Mouse (Mus musculus) embryonic facial prominence, embryonic 11.5 days (tissue): ENCODE measurements at regions not wholly inside any gene's neighbourhood (a gene's known extent, or its start where the extent isn't known, plus 50 kb on each side); places are given as distances from the start of the nearest gene placed in this dataset.

Experiments used
- ATAC-seq: fragments of 200-750 bp; cut with Nextera tagmentation; replicated peaks from 2 replicates; pipeline ENCODE4 v1.8.0; 2017; ENCODE audit warnings: low read depth; ENCODE audit not compliant: insufficient number of reproducible peaks, low FRiP score, low TSS enrichment
- DNase-seq: peaks from one replicate; pipeline ENCODE4 v3.0.0-alpha.2; 2015; ENCODE audit warnings: low spot score
- H3K27ac ChIP-seq: fragments of 300-500 bp; sonication (generic); replicated peaks from 2 replicates; pipeline ENCODE4 v1.5.1; 2014; ENCODE audit warnings: mild to moderate bottlenecking, low read depth, low read length, control low read depth
- H3K27me3 ChIP-seq: fragments of 300-500 bp; sonication (generic); 2 replicates; pipeline ENCODE4 v1.6.1; 2014; ENCODE audit warnings: mild to moderate bottlenecking, low read length, moderate library complexity, mixed read lengths; ENCODE audit not compliant: control insufficient read depth, insufficient read depth
- H3K36me3 ChIP-seq: fragments of 300-500 bp; sonication (generic); replicated peaks from 2 replicates; pipeline ENCODE4 v1.6.1; 2014; ENCODE audit warnings: low read depth, mild to moderate bottlenecking, low read length, moderate library complexity, mixed read lengths; ENCODE audit not compliant: control insufficient read depth, insufficient read depth
- H3K4me1 ChIP-seq: fragments of 300-500 bp; sonication (generic); 2 replicates; pipeline ENCODE4 v1.6.1; 2014; ENCODE audit warnings: low read length, mixed read lengths; ENCODE audit not compliant: control insufficient read depth, insufficient read depth
- H3K4me2 ChIP-seq: fragments of 300-500 bp; sonication (generic); 2 replicates; pipeline ENCODE4 v1.6.1; 2014; ENCODE audit warnings: low read depth, mild to moderate bottlenecking, control low read depth, low read length, moderate library complexity
- H3K4me3 ChIP-seq: fragments of 300-500 bp; sonication (generic); 2 replicates; pipeline ENCODE4 v1.5.1; 2014; ENCODE audit warnings: low read depth, low read length, control low read depth
- H3K9ac ChIP-seq: fragments of 300-500 bp; sonication (generic); replicated peaks from 2 replicates; pipeline ENCODE4 v1.6.1; 2014; ENCODE audit warnings: mild to moderate bottlenecking, control low read depth, low read length
- H3K9me3 ChIP-seq: fragments of 300-500 bp; sonication (generic); replicated peaks from 2 replicates; pipeline ENCODE4 v1.6.1; 2016; ENCODE audit warnings: mild to moderate bottlenecking, low read length, inconsistent platforms, mixed read lengths; ENCODE audit not compliant: control insufficient read depth
- WGBS: fragments of 180-500 bp; shearing (Covaris S2); extraction: QIAGEN DNeasy Blood & Tissue Kit; methylation state at CpG from one replicate; pipeline ENCODE4 v1.1.7; 2014; 5-methylcytosine and 5-hydroxymethylcytosine counted together

DNA sequence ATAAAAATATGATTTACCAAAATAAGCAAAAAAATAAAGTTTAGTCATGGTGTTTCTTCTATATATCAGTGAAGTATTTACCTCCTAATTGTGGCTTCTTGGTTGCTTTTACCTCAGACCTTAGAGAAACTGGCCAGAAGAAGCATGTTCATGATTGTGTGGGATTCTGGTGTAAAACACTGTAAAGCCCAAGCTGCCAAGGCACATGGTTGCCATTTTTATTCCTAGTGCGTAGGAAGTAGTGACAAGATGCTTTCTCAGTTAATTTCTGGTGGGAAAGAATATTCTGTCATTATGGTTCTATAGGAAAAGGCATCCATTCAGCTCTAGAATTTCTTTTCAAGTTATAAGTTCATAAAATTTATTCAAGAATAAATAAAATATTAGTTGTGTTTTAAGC is 805.2 kb downstream of the Olfm4 start:
- Histone ChIP-seq H3K27me3 (no peaks in the 10 kb centered on the region), H3K4me1 (no peaks in the 10 kb centered on the region), H3K4me3 (no peak overlapping the region), H3K27ac (no peak overlapping the region), H3K4me2 (no peak overlapping the region), H3K36me3 (no peaks in the 10 kb centered on the region), H3K9me3 (no peaks in the 10 kb centered on the region), H3K9ac (no peak overlapping the region)
- ATAC-seq (no peak), DNase-seq (no peak)
- 74% methylated on average over 1 of the region's 1 CpGs for WGBS

DNA sequence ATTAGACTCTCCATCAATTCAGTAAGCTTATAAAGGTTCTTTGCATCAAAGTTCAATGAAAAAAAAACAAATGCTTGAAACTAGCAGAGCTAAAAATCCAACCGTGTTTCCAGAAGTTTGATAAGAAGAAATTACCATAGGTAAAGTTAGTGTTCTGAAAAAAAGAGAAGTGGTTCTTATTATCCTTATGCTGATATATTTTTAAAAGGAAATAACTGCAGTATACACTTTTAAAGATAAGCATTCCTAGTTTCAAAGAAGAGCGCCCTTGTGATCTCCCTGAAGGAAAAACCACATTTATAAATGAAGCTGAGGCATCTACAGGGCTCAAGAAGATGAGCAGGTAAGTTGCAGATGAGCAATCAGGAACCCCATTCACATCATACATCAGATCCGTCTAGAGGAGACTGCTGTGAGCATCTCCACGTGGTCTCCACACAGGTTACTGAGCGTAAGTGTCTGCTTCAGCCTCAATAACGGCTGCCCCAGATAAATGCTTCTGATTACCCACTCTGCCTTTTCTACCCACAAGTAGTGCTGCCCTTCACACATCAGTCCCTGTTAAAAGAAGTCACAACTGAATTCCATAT is 815.6 kb downstream of the Olfm4 start:
- ATAC-seq, result no peak
- Histone ChIP-seq H3K4me3 (no peak overlapping the region), H3K27me3 (no peaks in the 10 kb centered on the region), H3K9ac (no peak overlapping the region), H3K4me1 (no peaks in the 10 kb centered on the region), H3K4me2 (no peak overlapping the region), H3K9me3 (no peaks in the 10 kb centered on the region), H3K27ac (no peak overlapping the region), H3K36me3 (no peaks in the 10 kb centered on the region)
- DNase-seq, result no peak
- WGBS, result 86% methylated on average over 6 of the region's 6 CpGs

DNA sequence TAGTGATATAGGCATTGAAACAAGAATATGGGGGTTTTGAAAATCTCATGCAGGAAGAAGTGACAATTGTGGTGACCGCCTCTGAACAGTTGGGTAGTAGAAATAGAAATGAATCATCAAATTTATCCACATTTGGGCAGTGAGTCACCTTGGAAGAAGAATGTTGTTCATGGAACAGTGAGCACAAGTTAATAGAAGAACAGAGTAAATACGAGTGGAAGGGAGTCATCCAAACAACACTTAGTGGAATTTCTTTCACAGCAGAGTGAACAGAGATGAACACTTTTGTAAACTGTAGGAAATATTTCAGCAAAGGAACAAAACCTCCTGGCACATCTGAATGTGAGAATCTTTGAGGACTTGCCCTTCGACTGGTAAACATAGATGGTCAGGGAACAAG is 846.6 kb downstream of the Olfm4 start:
- Histone ChIP-seq H3K9me3 (no peaks in the 10 kb centered on the region), H3K4me1 (no peaks in the 10 kb centered on the region), H3K4me3 (no peak overlapping the region), H3K27ac (no peak overlapping the region), H3K27me3 (no peaks in the 10 kb centered on the region), H3K4me2 (no peak overlapping the region), H3K9ac (no peak overlapping the region), H3K36me3 (no peaks in the 10 kb centered on the region)
- 82% methylated on average over 3 of the region's 3 CpGs for WGBS
- DNase-seq (no peak), ATAC-seq (no peak)

DNA sequence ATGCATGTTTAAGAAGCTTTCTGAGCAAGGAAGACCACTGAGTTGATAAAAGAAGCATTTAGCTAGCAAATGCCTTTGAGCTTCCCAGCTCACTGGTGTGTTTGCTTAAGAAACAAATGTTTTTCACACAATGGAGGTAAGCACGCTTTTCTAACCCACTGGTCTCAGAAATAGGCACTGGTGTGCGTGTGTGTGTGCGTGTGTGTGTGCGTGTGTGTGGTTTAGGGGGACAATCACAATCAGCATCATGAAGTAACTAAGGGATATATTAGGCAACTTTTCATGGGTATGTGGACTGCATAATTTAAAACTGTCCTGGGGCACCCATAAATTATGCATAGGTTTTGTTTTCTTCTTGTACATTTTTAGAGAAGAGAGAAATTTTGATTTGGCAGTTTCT is 860.7 kb downstream of the Olfm4 start:
- ATAC-seq (no peak), DNase-seq (no peak)
- Histone ChIP-seq H3K27ac (no peak overlapping the region), H3K9ac (no peak overlapping the region), H3K9me3 (no peaks in the 10 kb centered on the region), H3K27me3 (no peaks in the 10 kb centered on the region), H3K4me3 (no peak overlapping the region), H3K36me3 (no peaks in the 10 kb centered on the region), H3K4me1 (no peaks in the 10 kb centered on the region), H3K4me2 (no peak overlapping the region)
- WGBS, result 79% methylated on average over 4 of the region's 4 CpGs

DNA sequence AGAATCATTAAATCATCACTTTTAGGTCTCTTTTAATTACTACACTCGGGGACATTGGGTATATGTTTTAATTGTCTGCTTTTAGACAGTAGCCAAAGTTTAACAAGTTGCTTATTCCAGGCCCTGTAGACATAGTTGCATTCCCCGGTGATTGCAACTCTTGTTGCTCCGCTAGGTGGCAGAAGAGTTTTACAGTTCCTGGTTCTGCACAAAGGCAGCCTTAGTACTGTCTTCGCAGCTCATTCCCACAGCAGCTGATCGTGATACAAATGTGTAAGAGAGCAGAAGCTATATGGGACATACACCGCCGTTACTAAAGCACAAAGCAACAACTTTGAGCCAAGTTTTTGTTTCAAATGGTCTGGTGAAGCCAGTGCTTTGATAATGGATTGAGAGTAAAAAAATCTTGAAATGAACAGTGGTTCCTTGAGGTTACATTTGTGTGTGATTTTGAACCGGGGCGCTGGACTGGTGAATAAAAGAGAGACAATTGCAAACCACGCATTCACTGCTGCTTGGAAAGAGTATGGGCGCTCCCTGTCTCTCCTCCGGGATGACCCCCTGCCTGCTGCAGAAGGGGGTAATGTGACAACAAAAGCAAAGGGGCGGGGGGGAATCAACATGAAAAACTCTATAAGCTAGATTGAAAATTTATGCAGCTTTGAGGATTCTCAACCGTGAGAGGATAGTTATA is 861.8 kb downstream of the Olfm4 start:
- ATAC-seq, result peak; percentile 82
- no peak overlapping the region for H3K4me3 ChIP-seq

DNA sequence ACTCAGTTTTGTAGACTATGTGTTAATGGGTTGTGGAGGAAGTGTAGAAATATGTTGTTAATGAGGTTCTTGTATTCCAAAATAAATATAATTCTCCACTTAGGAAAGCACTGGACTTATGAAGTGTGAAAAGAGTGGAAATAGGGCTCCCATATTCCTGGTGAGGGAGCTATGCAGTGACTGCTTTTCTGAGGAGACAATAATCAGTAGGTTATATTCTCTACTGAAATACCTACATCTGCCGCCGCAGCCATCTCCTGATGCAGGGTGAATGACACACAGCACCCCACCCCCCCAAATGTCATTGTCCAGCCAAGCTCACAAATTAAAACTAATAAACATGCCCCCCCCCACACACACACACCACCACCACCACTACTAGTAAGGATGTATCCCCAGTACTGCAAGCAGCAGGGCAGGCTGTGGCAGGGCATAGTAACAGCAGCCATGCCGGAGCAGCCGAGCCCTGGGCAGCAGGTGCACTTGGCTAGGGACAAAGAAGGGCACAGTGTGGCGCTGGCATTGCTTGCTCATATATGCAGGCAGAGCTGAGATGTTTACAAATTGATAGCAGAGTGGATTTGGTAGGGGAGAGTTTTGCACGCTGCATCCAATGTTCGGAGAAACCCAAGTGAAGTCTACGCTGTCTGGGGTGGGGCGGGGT is 862.7 kb downstream of the Olfm4 start:
- H3K4me3 ChIP-seq, result no peak overlapping the region
- no peaks in the 10 kb centered on the region for H3K4me1 ChIP-seq
- ATAC-seq (peak; percentile 63; the same call in 1 of the 2 replicates), DNase-seq (no peak)
- no peaks in the 10 kb centered on the region for H3K9me3 ChIP-seq
- no peak overlapping the region for H3K9ac ChIP-seq
- H3K4me2 ChIP-seq, result no peak overlapping the region
- H3K27me3 ChIP-seq, result no peaks in the 10 kb centered on the region
- 87% methylated on average over 9 of the region's 9 CpGs for WGBS
- no peak overlapping the region for H3K27ac ChIP-seq
- H3K36me3 ChIP-seq, result no peaks in the 10 kb centered on the region

More for the DNA sequence above, 861.8 kb downstream of the Olfm4 start:
- no peak overlapping the region for H3K27ac ChIP-seq
- H3K4me1 ChIP-seq, result no peaks in the 10 kb centered on the region
- no peak overlapping the region for H3K4me2 ChIP-seq
- WGBS, result 27% methylated on average over 14 of the region's 14 CpGs
- H3K9ac ChIP-seq, result no peak overlapping the region
- no peaks in the 10 kb centered on the region for H3K36me3 ChIP-seq
- no peaks in the 10 kb centered on the region for H3K9me3 ChIP-seq
- DNase-seq, result peak; percentile 89
- H3K27me3 ChIP-seq, result no peaks in the 10 kb centered on the region
